Mouse (Mus musculus) liver, embryonic 11.5 days (tissue): Measurements from ENCODE around the gene Efna2. TPM values are rescaled to one million over a fixed set of nuclear protein-coding genes. Genes with fewer than 3 reads are reported as not detected.
A peak's percentile ranks its signal among the peaks of the same experiment; 100 is the strongest.
"Not testable (repeated sequence)": the region's sequence is repeated elsewhere in the genome, so short reads cannot be mapped to it uniquely, and the experiment has no call there.

Source experiments
- ATAC-seq: fragments of 200-750 bp; cut with Nextera tagmentation; replicated peaks from 2 replicates; pipeline ENCODE4 v1.8.0; 2017; ENCODE audit warnings: moderate number of reproducible peaks, mild to moderate bottlenecking, moderate TSS enrichment, moderate library complexity; ENCODE audit not compliant: low FRiP score
- DNase-seq: peaks from one replicate; pipeline ENCODE4 v3.0.0-alpha.2; 2017; ENCODE audit warnings: low spot score
- H3K27ac ChIP-seq: fragments of 300-500 bp; sonication (generic); 2 replicates; pipeline ENCODE4 v1.5.1; 2014; ENCODE audit warnings: mild to moderate bottlenecking, low read depth, low read length, control low read depth
- H3K27me3 ChIP-seq: fragments of 300-500 bp; sonication (generic); replicated peaks from 2 replicates; pipeline ENCODE4 v1.6.1; 2014; ENCODE audit warnings: low read length, mixed read lengths; ENCODE audit not compliant: control insufficient read depth, insufficient read depth
- H3K36me3 ChIP-seq: fragments of 300-500 bp; sonication (generic); 2 replicates; pipeline ENCODE4 v1.6.1; 2014; ENCODE audit warnings: mild to moderate bottlenecking, low read length, moderate library complexity, mixed read lengths; ENCODE audit not compliant: control insufficient read depth, insufficient read depth
- H3K4me1 ChIP-seq: fragments of 300-500 bp; sonication (generic); replicated peaks from 2 replicates; pipeline ENCODE4 v1.6.1; 2014; ENCODE audit warnings: low read length, mixed read lengths; ENCODE audit not compliant: control insufficient read depth, insufficient read depth
- H3K4me2 ChIP-seq: fragments of 300-500 bp; sonication (generic); 2 replicates; pipeline ENCODE4 v1.6.1; 2014; ENCODE audit warnings: mild to moderate bottlenecking, control low read depth, moderate library complexity
- H3K4me3 ChIP-seq: fragments of 300-500 bp; sonication (generic); 2 replicates; pipeline ENCODE4 v1.5.1; 2014; ENCODE audit warnings: low read depth, low read length, control low read depth
- H3K9ac ChIP-seq: fragments of 300-500 bp; sonication (generic); 2 replicates; pipeline ENCODE4 v1.6.1; 2014; ENCODE audit warnings: low read depth, low read length, control low read depth
- H3K9me3 ChIP-seq: fragments of 300-500 bp; sonication (generic); 2 replicates; pipeline ENCODE4 v1.6.1; 2016; ENCODE audit warnings: low read length, inconsistent platforms, mixed read lengths; ENCODE audit not compliant: control insufficient read depth
- WGBS: fragments of 180-500 bp; shearing (Covaris S2); extraction: QIAGEN DNeasy Blood & Tissue Kit; methylation state at CpG from one replicate; pipeline ENCODE4 v1.1.7; 2014; 5-methylcytosine and 5-hydroxymethylcytosine counted together
- polyA plus RNA-seq: library from polyadenylated mRNA; unstranded; fragments of >200 nt; fragmentation: Nextera tagmentation; extraction: Ambion mirVana; gene quantifications from 2 replicates; pipeline ENCODE4 v1.2.1, GENCODE M21; 2014

Gene Efna2
- polyA plus RNA-seq, 1 experiment from 2014 or later = 10.7 TPM

DNA sequence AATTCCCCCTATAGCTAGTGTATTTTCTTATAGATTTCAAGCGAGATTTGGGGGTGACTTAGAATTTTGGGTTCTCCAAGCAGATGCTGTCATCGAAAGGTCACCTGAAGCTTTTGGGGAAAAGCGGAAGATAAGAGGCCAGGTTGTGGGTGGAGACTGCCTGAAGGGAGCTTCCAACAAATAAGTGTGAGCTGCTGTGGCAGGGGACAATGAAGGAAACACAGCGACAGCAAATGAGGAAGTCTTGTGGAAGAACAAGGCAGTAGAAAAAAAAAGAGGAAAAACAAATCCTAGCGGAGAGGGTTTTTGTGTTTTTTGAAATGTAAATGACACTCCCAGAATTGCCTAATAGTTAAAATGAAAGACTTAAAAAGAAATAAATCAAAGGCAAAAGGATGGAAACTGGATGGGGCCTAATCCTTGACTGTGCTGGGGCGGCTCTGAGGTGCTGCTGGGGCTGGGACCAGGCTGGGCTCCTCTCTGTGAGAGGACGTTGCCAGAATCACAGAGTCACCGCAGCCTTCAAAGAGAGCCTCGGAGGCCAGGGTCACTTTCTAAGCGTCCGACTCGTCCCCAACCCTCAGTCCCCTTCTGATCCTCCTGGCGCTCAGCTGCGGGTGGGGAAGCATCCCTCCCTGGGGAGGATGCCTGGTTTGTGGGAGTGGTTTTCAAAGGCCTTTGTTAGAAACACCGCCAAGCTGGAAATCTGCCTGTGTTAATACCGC lies 35.9 kb downstream of the Efna2 start:
- H3K4me3 ChIP-seq = no peak overlapping the region
- no peaks in the 10 kb centered on the region for H3K9me3 ChIP-seq
- no peaks in the 10 kb centered on the region for H3K36me3 ChIP-seq
- ATAC-seq (no peak), DNase-seq (no peak)
- no peak overlapping the region for H3K4me2 ChIP-seq
- 22% methylated on average over 16 of the region's 16 CpGs for WGBS
- H3K27ac ChIP-seq = no peak overlapping the region
- no peaks in the 10 kb centered on the region for H3K4me1 ChIP-seq
- no peak overlapping the region for H3K9ac ChIP-seq
- no peaks in the 10 kb centered on the region for H3K27me3 ChIP-seq

- no peaks in the 10 kb centered on the region for H3K27me3 ChIP-seq
- ATAC-seq (no peak), DNase-seq (no peak)
- no peak overlapping the region for H3K4me3 ChIP-seq
- no peaks in the 10 kb centered on the region for H3K4me1 ChIP-seq
- WGBS = 46% methylated on average over 9 of the region's 9 CpGs
- no peaks in the 10 kb centered on the region for H3K9me3 ChIP-seq
- H3K4me2 ChIP-seq = no peak overlapping the region
- no peak overlapping the region for H3K9ac ChIP-seq
- H3K27ac ChIP-seq = no peak overlapping the region
- no peaks in the 10 kb centered on the region for H3K36me3 ChIP-seq
These were observed 41.4 kb downstream of the Efna2 start for GRCm38 (mm10) chr10:80220676-80221075.

GRCm38 (mm10) chr10:80223137-80223536 lies 43.9 kb downstream of the Efna2 start:
- not testable (repeated sequence) for H3K9ac ChIP-seq, H3K27ac ChIP-seq, ATAC-seq, H3K4me2 ChIP-seq, H3K27me3 ChIP-seq, H3K9me3 ChIP-seq, H3K36me3 ChIP-seq, DNase-seq, H3K4me3 ChIP-seq
- 31% methylated on average over 2 of the region's 2 CpGs for WGBS
- peaks cover 10% of the 10 kb centered on the region for H3K4me1 ChIP-seq

GRCm38 (mm10) chr10:80226071-80226415 lies 46.8 kb downstream of the Efna2 start:
- Histone ChIP-seq H3K27me3 (no peaks in the 10 kb centered on the region), H3K9me3 (no peaks in the 10 kb centered on the region), H3K36me3 (peaks cover 14% of the 10 kb centered on the region), H3K4me2 (peak overlapping the region; percentile 56), H3K27ac (0 out of 2 replicates have a peak overlapping the region, but pooled peaks have one; percentile 17), H3K4me3 (peak overlapping the region; percentile 90), H3K4me1 (peaks cover 16% of the 10 kb centered on the region), H3K9ac (peak overlapping the region; percentile 32)
- ATAC-seq (no peak), DNase-seq (no peak)
- 2% methylated on average over 14 of the region's 14 CpGs for WGBS

GRCm38 (mm10) chr10:80226416-80227165 lies 47.3 kb downstream of the Efna2 start, which contains the start of gene Mum1:
Gene Mum1, plus strand, starts transcription at chr10:80226434.
- Histone ChIP-seq H3K4me3 (peak within 1 kb of the TSS; percentile 90), H3K36me3 (peaks cover 14% of the 10 kb centered on the region), H3K4me2 (peak within 1 kb of the TSS; percentile 92), H3K9ac (peak within 1 kb of the TSS; percentile 94), H3K9me3 (no peaks in the 10 kb centered on the region), H3K4me1 (peaks cover 16% of the 10 kb centered on the region), H3K27me3 (no peaks in the 10 kb centered on the region), H3K27ac (peak within 1 kb of the TSS; percentile 96)
- peak; percentile 99 for ATAC-seq
- DNase-seq = peak; percentile 99
- WGBS = under 1% methylated on average over 61 of the region's 75 CpGs

DNA sequence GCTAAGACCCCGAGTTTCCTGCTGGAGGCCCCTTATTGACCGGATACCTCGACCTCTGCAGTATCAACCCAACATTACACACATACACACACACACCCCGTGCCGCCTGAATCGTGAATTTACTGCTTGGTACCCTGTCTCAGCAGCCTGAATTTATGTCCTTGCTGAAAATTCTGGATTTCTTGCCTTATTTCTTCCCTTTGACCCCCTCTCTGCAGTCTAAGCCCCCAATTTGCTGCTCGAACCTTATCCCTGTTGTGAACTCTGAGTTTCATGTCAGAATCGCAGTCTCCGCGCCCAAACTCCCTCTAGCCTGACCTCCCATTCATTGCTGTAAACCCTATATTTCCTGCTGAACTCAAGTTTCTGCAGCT lies 47.9 kb downstream of the Efna2 start:
- Histone ChIP-seq H3K27ac (peak overlapping the region; percentile 96), H3K27me3 (no peaks in the 10 kb centered on the region), H3K9me3 (no peaks in the 10 kb centered on the region), H3K4me2 (peak overlapping the region; percentile 92), H3K9ac (peak overlapping the region; percentile 94), H3K4me1 (peaks cover 16% of the 10 kb centered on the region), H3K36me3 (peaks cover 14% of the 10 kb centered on the region), H3K4me3 (peak overlapping the region; percentile 90)
- 10% methylated on average over 10 of the region's 10 CpGs for WGBS
- DNase-seq = no peak
- ATAC-seq = peak; percentile 1; the same call in 1 of the 2 replicates

GRCm38 (mm10) chr10:80227877-80228775 lies 48.8 kb downstream of the Efna2 start:
- DNase-seq (no peak), ATAC-seq (no peak)
- WGBS = 78% methylated on average over 15 of the region's 15 CpGs
- no peaks in the 10 kb centered on the region for H3K9me3 ChIP-seq
- H3K27ac ChIP-seq = peak overlapping the region; percentile 96
- peaks cover 23% of the 10 kb centered on the region for H3K36me3 ChIP-seq
- peak overlapping the region; percentile 94 for H3K9ac ChIP-seq
- H3K27me3 ChIP-seq = no peaks in the 10 kb centered on the region
- peaks cover 16% of the 10 kb centered on the region for H3K4me1 ChIP-seq
- peak overlapping the region; percentile 90 for H3K4me3 ChIP-seq
- H3K4me2 ChIP-seq = peak overlapping the region; percentile 92

DNA sequence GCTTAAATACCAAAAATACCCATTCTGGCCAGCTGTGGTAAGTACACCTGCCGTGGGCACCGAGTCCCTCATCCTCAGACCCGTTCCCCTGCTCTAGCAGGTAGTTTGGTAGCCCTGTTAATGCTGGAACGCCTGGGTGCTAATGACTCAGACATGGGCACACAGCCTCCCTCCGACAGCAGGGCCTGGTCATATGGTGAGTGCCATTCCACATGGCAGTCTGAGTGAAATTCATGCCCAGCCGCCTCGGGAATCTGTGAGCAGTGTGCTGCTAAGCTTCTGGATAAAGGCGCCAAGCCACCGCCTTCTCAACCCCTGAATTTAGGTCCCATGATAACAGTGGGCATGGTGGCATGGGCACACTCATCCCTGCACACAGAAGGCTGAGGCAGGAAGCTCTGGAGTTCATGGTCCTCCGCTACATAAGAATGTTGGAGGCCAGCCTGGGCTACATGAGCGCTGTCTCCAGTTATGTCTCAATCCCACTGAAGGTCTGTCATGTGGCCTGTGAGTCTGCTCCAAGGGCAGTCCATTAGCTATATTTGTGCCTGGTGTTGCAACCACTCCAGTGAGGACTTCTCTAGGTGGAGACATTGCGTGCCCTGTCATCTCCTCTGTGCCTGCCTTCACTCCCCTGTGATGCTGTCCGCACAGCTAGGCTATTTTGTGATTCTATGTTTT lies 57.0 kb downstream of the Efna2 start:
- H3K4me1 ChIP-seq = no peaks in the 10 kb centered on the region
- no peaks in the 10 kb centered on the region for H3K9me3 ChIP-seq
- H3K4me3 ChIP-seq = no peak overlapping the region
- no peak overlapping the region for H3K4me2 ChIP-seq
- peaks cover 81% of the 10 kb centered on the region for H3K36me3 ChIP-seq
- no peak overlapping the region for H3K27ac ChIP-seq
- ATAC-seq (no peak), DNase-seq (no peak)
- H3K9ac ChIP-seq = no peak overlapping the region
- no peaks in the 10 kb centered on the region for H3K27me3 ChIP-seq
- 92% methylated on average over 13 of the region's 13 CpGs for WGBS
